Mouse (Mus musculus): ENCODE data around the gene Rapgef4.

Rapgef4 gene

DNA sequence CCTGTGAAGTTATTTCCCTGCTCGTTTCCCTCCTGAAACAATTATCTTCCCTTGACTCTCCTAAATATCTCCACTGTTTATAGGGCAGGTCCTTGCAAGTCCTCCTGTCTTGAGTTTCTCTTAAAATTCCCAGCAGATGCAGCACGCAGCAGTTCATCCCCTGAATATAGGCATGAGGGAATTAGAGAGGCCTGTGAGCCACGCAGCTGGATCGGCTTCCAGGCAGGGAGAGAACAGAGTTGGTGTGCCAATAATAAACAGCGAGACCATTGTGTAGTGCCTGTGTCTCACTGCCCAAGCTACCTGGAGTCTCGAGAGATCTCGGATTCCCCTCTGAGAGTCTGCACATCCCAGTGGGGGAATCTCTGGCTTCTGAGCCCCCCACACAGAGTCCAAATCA is 259.0 kb downstream of the Rapgef4 start:
- DNase-seq, result no peak

DNA sequence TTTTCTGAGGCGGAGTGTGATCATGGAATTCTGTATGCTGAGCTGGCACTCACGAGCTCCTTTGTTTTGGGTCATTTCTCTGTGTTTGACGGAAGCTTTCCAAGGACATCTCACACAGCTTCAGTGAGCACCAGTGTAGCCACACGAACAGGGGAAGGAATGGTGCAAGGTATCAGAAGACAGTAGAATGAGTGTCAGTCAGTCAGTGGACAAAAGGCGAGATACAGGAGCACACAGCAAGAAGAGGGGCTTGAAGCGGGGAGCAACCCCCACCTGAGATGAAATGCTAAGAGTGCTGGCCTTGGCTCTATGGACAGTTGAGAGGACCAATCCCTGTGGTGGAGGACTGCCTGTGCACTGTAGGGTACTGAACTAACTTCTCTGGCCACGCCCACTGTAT is 259.7 kb downstream of the Rapgef4 start:
- DNase-seq, result no peak

DNA sequence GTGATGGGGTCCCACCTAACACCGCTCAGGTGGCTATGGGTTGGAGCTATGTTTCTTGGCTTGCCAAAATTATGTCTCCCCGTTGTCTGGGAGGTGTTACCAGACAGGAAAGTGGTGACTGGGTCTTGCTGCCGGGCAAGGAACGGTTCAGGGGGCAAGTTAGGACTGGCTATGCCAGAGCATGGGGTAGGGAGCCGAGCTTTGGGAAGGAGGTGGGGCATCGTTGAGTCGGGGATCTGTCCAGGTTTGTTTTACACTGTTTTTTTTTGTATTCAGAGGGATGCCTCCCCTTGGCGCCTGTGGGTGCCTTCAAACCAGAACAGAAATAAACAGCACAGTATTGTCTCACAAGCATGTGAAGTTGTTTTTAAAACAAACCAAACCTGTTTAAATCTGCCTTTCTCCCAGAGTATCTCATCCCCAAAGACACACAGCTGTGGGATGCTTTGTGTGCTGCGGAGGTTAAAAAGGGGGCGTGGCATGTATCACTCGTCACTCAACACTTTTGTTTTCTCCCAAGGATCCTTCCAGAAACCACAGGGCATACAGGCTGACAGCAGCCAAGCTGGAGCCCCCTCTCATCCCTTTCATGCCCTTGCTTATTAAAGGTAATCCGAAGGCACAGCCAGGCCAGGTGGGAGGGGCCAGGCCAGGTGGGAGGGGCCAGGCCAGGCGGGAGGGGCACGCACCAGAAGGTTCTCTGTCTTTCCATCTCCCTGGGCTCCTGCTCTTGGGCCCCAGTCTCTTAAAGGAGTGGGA is 260.9 kb downstream of the Rapgef4 start:
- no peak for DNase-seq

DNA sequence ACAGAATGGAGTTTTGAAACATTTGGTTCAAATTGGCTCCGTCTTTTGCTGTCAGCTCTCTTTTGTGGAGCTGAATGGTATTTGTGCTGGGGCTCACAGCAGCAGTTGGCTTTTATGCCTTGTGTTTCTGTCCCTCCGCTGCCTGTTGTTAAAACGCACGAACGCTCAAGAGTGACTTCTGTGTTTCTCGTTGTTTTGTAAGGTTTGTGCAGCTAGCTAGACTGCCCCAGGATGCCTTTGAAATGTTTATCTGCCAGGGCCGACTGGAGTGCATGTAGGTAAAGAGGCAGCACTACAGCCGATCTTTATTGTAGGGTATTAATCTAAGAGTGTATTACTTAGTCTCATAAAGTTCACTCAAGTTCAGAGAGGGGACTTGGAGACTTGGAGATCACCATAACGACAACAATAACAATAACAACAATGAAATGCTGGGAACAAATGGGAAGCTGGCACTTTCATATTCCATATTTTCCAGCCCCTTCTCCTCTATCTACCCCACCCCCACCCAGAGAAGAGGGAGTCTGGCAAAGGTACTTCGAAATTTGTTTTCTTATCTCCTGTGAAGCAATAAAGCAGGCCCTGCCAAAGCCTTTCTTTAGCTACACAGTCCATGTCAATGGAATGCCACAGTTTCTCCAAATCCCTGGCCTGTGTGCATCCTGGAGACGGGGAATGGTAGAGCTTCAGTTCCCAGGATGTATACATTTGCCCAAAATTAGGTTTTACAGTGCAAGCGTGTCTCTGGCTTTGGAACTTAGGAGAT is 262.1 kb downstream of the Rapgef4 start:
- peak in 1 of 2 experiments; percentile 24 for DNase-seq

DNA sequence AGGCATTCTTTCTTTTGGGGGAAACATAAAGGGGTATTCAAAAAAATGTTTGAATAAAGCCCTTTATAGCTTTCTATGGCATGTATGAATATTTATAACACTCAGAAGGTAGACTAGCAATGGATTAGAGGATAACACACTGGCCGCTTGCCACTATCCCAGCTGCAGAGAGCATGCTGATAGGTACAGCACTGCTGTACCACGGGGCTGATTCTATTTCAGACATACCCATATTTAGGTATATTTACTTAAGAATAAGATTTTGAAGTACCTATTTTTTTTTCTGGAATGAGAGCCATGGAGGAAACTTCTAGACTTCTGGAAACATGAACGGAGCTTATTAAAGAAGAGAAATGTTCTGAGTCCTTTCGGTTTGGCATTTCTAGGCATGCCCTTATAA is 264.6 kb downstream of the Rapgef4 start:
- DNase-seq, result no peak

DNA sequence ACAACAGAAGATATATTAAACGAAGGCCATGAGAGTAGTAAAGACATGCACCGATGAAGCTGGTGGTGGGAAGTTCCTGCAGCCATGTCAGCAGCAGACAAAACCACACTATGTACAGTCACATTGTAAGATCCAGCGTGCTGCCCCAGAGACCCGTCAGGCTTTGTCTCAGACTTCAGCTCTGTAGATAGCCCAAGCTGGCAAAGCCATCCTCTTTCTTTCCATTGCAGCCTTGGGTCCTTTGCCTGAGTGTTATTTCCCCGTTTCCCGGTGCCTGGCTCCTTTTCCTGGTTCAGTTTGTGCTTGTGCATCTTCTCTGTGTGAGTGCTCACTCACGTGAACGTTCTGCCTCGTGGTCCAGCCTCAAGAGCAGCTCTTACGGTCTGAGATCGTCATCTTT is 265.3 kb downstream of the Rapgef4 start:
- DNase-seq, result no peak

DNA sequence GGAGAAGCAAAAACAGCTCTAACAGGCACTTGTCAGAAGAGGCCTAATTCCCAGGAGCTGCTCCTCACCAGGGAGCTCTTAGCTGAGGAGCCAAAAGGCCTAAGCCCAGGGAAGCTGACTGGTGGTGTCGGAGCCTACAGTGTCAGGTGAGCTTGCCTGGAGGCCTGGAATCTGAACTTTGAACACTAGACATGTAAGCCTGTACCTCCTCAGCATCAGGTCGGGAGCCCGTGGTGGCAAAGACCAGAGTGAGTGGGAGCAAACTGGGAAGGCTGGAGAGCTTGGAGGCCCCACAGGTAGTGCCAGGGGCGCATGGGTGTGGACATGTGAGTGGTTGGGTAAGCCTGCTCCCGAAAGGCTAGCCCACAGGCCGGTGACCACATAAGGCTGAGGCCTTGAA is 266.8 kb downstream of the Rapgef4 start:
- no peak for DNase-seq

DNA sequence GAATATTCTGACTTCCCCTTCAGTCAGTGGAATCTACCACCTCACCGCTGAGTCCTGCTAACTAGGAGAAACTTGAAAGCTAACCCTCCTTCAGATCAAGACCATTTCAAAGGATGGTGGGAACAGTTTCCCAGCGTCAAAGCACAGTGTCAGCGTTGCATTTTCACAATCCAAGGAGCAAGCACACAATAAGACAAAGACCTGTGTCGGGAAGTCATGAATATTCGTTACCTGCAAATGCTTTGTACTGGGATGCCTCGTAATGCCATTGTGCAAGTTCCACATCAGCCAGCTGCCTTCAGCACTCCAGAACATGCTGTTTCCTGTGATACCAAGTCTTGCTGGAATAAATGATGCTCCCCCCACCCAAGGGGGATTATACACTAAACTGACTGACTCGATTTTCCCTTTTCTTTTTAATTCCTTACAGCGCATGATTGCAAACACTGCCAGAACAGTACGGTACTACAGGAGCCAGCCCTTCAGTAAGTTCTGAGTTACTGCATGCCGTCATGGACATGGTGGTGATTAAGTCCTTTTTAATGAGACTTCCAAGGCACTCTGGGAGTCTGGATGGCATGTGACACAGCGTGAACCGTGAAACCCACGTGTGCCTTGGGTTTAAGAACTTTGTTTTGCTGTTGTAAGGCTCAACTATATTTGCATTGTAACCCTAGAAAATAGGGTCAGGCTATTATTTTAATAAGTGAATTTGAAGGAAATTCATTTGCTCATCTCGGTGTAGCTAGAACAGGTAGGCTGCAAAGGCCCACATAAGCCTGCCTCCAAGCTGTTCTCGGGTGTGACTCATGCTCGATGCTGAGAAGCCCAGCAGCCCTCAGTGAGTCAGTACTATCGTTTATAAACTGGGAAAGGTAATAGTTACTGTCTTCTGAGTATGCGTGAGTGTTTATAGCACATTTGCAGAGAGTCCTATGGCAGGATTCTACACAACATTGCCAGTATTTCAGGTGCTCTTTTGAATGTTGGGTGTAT is 271.8 kb downstream of the Rapgef4 start:
- no peak for DNase-seq

DNA sequence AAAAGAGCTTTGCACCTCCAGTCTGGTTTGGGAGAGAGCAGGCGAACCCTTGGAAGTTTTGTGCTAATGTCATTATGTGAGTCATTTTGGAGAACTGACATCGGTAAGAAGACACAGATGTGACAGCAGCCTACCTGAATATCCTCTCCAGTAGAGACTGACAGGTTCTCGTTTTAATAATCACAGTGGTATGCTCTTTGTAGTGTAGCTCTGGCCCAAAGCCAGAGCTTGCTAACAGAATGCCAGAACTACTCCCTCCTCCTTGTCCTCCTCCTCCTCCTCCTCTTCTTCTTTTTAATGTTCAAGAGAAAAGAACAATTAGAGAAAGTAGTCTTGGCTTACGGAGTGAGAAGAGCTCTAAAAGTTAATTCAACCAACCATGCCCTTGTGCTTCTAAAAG is 272.8 kb downstream of the Rapgef4 start:
- DNase-seq, result no peak

DNA sequence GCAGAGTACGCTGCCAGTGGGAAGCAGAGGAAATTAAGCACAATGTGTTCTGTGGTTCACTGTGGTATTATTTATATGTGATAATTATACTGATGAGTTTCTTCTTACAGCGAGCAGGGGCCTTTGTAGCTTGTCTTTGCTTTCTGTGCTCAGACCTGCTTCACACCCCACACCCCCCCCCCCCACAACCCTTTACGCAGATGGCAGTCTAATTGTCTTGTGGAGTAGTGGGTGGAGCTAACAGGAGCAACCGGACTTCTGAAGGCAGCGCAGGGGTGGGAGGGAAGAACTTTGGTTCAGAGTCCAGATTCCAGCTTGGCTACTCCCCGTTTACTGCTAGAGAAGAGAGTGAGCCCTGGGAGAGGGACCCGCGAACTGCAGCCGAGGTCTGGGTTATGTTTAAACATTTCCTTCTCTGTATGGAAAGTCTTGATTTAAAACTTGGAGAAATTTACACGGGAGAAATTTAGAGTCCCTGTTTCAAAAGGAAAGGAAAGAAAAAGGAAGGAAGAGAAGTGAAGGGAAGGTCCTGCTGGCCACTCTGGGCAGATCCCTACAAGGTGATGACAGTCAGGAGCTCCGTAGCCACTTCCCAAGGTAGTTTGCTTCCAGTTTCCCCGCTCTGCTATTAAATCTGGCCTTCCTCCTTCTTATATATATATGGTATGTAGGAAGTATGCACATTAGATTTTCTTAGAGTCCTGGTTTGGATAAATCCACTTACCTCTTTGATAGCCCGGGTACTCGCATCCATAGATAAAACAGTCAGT is 274.0 kb downstream of the Rapgef4 start:
- peak in 1 of 2 experiments; percentile 26 for DNase-seq

DNA sequence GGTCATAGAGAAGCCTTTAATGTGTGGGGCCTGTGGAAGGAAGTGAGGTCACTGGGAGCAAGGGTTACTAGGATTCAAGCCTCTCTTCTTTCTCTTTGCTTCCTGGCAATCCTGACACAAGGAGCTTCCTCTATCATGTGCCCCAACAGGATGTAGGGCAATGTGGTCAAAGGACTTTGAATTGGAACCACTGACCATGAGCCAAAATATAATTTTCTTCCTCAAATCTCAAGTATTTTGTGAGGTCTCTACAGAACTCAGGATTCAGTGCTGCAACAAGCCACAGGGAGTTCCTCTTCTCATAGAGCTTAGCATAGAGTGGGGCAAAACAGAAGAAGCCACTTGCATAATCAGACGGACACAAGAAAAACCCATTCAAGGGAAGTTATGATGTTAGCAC is 279.7 kb downstream of the Rapgef4 start:
- DNase-seq, result peak in 1 of 2 experiments; percentile 35

DNA sequence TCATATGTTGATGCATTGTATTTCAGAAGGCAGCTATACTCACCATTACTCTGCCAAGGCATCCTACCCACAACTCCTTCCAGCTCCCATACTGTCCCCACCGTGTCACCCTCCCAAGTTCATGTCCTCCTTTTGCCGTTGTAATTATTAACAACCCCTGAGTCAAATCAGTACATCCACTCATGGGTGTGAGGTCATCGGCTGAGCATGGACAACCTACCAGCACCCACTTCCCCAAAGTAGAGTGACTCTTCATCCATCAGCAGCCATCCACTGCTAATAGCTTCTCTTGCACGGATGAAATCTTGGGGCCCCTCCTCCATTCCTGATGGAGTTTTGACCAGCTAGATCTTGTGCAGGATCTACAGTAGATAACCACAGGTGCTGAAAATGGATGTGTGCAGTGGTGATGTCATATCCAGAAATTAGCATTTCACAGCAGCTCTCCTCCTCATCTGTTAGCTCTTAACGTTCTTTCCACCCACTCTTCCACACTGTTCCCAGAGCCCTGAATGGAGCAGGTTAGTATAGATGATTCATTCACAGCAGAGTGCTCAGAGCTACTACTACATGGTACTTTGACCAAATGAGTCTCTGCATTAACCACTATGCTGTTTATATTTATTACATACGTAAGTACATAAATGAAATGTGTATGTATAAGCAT is 281.9 kb downstream of the Rapgef4 start:
- DNase-seq, result no peak

DNA sequence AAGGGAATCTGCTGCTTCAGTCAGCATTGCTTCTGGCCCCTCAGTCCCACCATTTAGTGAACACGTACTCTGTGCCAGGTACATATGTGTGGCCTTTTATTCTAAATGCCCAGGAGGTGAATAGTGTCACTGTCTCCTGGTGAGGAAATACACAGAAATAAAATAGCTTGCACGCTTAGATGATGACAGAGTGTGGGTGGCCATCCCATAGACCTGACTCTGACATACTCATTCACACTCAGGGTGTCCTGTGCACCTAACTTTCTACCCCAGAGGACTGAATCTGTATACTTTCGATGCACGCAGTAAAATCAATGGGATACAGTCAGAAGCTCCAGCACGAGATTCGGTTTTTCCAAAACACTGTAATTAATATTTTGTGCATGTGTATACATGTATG is 286.4 kb downstream of the Rapgef4 start:
- DNase-seq, result no peak

DNA sequence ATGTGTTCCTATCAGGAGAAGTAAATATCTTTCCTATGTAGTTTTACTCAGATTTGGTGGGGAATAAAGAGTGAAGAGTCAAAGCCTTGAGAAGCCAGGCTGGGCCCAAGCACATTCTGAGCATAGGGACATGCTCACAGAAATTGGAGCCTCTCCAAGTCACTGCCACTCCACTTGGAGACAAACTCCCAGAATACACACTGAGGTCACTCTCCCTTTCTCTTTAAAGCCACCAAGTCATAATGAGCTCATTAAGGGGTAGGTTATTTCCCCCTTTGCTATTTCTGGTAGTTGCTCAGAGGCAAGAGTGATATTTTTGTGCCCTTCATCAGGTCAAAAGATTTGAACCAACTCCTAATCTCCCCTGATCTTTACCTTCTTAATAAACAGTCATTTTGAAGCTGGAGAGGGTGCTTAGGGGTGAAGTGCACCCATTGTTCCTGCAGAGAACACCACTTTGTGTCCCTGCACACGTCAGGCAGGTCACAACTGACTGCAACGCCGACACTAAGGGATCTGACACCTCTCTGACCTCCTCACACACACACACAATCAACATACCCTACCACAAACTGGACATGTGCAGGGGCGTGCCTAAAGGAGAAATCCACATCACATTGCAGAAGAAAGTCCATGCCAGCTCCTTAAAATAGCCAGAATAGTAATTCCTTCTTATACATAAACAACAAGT is 288.8 kb downstream of the Rapgef4 start:
- DNase-seq, result peak in 1 of 2 experiments; percentile 30

DNA sequence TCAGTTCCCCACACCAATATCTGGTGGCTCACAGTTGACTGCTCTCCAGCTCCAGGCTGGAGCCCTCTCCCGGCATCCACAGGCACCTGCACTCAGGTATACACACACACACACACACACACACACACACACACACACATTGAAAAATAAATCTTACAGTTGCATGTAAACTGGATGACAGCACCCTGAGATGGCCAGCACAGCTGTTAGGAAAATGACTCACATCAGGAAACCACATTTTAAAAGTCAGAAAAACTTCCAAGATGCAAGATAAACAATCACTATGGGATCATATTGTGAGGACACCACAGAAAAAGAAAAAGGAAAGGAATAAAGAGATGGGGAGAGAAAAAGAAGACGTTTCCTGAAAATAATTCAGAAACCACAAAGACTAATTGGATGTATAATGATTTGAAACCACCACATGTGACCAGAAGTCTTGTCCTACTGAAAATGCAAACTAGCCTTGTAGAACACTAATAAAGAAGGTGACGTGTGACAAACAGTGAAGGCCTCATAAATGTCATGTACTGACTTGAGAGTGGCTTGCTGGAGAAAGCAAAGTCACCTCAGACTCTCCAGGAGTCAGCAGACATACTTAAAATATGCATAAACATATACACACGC is 297.3 kb downstream of the Rapgef4 start:
- no peak for DNase-seq

DNA sequence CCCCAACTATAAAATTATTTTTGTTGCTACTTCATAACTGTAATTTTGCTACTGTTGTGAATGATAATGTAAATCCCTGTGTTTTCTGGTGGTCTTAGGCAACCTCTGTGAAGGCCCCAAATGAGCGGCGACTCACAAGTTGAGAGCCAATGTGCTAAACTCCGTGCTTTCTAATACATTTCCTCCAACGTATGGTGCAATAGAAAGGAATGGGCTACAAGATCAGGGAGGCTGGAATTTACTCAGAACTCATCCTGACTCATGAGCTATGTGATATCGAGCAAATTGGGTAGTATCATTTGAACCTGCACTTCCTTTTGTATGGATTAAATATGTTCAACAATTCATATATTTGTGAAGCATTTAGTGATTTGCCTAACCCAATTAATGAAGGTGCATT is 299.5 kb downstream of the Rapgef4 start:
- DNase-seq, result no peak

DNA sequence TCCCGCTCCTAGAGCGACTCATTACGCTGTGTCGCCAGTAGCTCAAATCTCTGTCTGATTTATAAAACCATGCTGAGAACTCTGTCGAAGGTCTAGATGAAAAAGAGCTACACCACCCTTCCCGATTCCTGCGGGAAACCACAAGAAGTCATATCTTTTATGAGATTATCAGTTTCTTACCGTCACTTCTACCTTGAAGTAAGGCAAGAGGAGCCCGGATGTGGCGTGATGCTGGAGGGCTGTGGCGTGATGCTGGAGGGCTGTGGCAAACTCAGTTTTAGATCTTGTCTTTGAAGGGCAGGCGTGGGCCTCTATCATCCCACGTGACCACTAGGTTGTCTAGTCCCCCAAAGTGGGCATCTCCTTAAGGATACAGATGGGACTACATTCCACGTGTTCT is 300.9 kb downstream of the Rapgef4 start:
- DNase-seq, result no peak

DNA sequence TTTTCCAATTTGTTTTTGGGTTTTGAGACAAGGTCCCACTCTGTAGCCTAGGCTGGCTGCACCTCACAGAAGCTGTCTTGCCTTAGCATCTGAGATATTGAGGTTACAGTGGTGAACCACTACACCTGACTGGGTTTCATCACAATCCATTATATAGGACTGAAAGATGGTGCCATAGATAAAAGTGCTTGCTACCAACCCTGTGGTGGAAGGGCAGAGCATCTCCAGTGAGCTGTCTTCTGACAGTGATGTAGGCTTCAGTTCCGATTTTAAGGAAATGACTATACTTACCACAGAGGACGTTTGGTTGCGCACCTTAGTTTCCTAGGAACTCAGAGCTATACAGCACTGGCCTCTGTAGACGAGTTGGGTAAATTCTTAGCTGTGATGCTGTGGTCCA is 301.7 kb downstream of the Rapgef4 start:
- no peak for DNase-seq

DNA sequence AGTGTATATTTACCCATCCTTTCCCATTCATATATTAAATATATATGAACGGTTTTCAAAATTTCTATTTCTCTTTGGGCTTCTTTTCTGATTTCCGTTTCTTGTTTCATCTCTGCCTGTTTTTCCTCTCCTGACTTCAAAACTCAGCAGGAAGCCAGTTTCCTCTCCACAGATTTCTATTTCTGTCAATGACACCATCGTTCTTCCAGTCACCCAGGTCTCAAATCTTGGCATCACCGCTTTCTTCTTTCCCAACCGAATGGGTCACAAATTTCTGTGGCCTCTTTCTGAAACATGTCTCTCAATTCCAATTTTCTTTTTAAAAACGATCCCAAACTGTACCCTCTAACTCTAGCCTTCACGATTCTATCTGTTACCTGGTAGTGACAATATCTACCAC is 303.6 kb downstream of the Rapgef4 start:
- no peak for DNase-seq

DNA sequence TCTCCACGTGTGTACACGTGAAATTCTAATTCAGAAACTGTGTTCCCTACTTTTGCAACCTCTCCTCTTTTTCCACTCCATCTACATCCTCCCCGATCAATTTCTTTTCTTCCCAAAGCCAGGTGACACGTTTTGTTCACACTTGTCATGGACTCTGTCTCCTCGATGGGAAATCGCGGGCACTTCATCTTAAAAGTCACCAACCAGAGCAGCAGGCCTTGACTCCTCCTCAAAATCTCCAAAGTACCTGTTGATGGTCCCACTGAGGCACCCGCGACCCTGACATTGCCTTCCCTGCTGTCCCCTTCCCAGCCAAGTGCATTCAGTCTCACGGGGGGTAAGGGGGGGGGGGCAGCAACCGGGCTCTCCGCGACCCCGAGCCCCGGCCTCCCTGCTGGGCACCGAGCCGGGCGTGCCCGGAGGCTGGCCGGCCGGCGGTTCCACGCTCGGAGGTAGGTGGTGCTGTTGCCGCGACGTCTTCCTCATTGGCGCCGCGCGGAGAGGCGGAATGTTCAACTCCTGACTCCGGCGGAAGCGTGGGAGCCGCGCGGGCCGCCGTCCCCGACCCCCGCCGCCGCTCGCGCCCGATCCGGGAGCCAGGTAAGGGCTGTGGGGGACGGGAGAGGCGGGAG is 304.3 kb downstream of the Rapgef4 start, which contains the start of gene Map3k20:
Map3k20 (plus strand) TSS at position 382 of the 632 bp plus-strand sequence.
- peak; percentile 77 for DNase-seq

All from lung, adult 18-20 months (tissue).